Mouse (Mus musculus) left cerebral cortex, postnatal 10 days (tissue): ENCODE data around the gene Ifnl3. TPM values are rescaled to one million over a fixed set of nuclear protein-coding genes. Genes with fewer than 3 reads are reported as not detected.

Experiments used
- DNase-seq, 2 experiments: peaks; one replicate each; pipeline ENCODE4 v3.0.0; 2021 to 2022; ENCODE audit warnings: low spot score in 2 of 2, mixed read lengths in 1 of 2; ENCODE audit errors: extremely low spot score in 1 of 2
- intact Hi-C: fragments of 180-260 bp; cut with DNase I; formaldehyde crosslinking; loops from one replicate; pipeline ENCODE4 v1.15.1; 2025
- microRNA-seq: library from miRNA; unstranded; fragments of <30 nt; microRNA quantifications from one replicate; pipeline ENCODE4 v1.2.0, GENCODE M21; 2022
- total RNA-seq, 2 experiments: library from RNA; stranded (reverse); gene quantifications; 2 replicates each; pipeline ENCODE4 v1.2.3; 2021

The Ifnl3 gene
- total RNA-seq, 2 experiments from 2014 or later: not detected

DNA sequence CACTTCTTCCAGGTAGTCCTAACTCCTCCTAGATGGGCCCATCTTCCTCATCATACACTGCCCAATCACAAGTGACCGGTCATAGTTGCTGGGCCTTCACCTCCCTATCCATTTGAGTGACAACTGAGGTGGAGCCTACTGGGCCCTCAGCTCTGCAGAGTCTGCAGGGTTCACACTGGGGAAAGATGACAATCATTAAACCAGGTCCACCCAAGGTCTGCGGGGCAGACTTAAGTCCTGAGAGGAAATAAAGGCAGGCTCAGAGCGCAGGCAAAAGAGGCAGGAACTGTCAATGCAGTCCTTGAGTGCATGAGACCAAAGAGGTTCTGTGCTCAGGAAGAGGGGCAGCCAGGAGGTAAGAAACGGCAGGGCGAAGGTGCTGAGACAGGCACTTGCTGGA, 50.1 kb downstream of the Ifnl3 start:
- intact Hi-C loops: no loop called here
- no peak for DNase-seq

DNA sequence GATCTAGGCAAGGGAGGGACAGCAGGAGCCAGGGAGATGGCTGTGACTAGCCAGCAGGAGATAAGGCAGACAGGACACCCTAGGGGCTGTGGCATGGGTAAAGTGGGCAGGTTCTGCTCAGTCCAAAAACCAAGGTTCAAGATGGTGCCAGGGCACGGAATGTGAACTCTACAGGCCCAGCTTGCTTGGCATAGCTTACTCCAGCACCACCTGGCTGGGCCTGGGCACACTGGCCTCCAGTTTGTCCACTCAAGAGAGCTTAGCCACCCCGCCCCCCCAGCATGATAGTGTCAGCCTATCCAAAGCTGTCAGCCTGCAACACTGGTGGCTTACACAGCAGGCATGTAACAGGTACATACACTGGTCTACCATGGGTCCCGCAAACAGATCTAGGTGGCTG, 50.6 kb downstream of the Ifnl3 start:
- intact Hi-C loops: no loop called here
- DNase-seq: no peak

Small RNA genes lying within 50 kb of the gene (microRNA-seq; reads per million reads assigned to microRNA genes)
- 1.7 reads per million for gene Mir7049

Other genes starting within 250 kb of the Ifnl3 start
- 10 to 100 TPM; 41.8 to 44.2 TPM for gene Eid2b, start 245.1 kb upstream of the Ifnl3 start, total RNA-seq
- gene Selenov, start 231.7 kb upstream of the Ifnl3 start, total RNA-seq: 1 to 10 TPM; 2.9 to 4.5 TPM
- gene Dll3, start 220.6 kb upstream of the Ifnl3 start, total RNA-seq: 1 to 10 TPM; 1.8 to 3.1 TPM
- gene Timm50, start 210.8 kb upstream of the Ifnl3 start, total RNA-seq: 10 to 100 TPM; 44.7 to 49.0 TPM
- gene Supt5, start 184.1 kb upstream of the Ifnl3 start, total RNA-seq: 100 to 1,000 TPM; 113 to 114 TPM
- gene Rps16, start 172.2 kb upstream of the Ifnl3 start, total RNA-seq: 100 to 1,000 TPM; 642 to 668 TPM
- gene Plekhg2, start 150.2 kb upstream of the Ifnl3 start, total RNA-seq: 10 to 100 TPM; 10.0 to 12.3 TPM
- 1 to 10 TPM; 1.8 to 2.4 TPM for gene Zfp36, start 142.6 kb upstream of the Ifnl3 start, total RNA-seq
- 10 to 100 TPM; 18.5 to 19.3 TPM for gene Med29, start 130.1 kb upstream of the Ifnl3 start, total RNA-seq
- gene Paf1, start 129.9 kb upstream of the Ifnl3 start, total RNA-seq: 10 to 100 TPM; 65.3 to 66.1 TPM
- gene Gmfg, start 85.4 kb upstream of the Ifnl3 start, total RNA-seq: 1 to 10 TPM; 3.3 to 5.0 TPM
- 100 to 1,000 TPM; 106 to 112 TPM for gene Lrfn1, start 70.9 kb upstream of the Ifnl3 start, total RNA-seq
- not detected for gene Ifnl2, start 12.4 kb upstream of the Ifnl3 start, total RNA-seq
- not detected for gene Sycn, start 18.0 kb downstream of the Ifnl3 start, total RNA-seq
- under 1 TPM in 1 of 2 experiments, not detected in 1; 0.21 TPM for gene Nccrp1, start 24.4 kb downstream of the Ifnl3 start, total RNA-seq
- gene Samd4b, start 75.3 kb downstream of the Ifnl3 start, total RNA-seq: 10 to 100 TPM; 55.9 to 58.4 TPM
- gene Pak4, start 75.3 kb downstream of the Ifnl3 start, total RNA-seq: 1 to 10 TPM; 7.7 to 8.2 TPM
- gene Acp7, start 108.5 kb downstream of the Ifnl3 start, total RNA-seq: 1 to 10 TPM in 1 of 2 experiments, under 1 TPM in 1; 0.55 to 1.8 TPM
- gene Fbxo27, start 170.0 kb downstream of the Ifnl3 start, total RNA-seq: 10 to 100 TPM; 16.0 to 19.8 TPM
- 1 to 10 TPM; 1.5 to 2.5 TPM for gene Fbxo17, start 194.0 kb downstream of the Ifnl3 start, total RNA-seq
- 10 to 100 TPM; 53.9 to 54.7 TPM for gene Mrps12, start 219.0 kb downstream of the Ifnl3 start, total RNA-seq
- gene Sars2, start 219.2 kb downstream of the Ifnl3 start, total RNA-seq: 10 to 100 TPM; 15.6 to 16.0 TPM
- 1 to 10 TPM in 1 of 2 experiments, under 1 TPM in 1; 0.45 to 1.4 TPM for gene Ccer2, start 233.3 kb downstream of the Ifnl3 start, total RNA-seq
- 100 to 1,000 TPM; 131 to 154 TPM for gene Sirt2, start 243.9 kb downstream of the Ifnl3 start, total RNA-seq
- 10 to 100 TPM; 34.7 to 39.6 TPM for gene Nfkbib, start 244.7 kb downstream of the Ifnl3 start, total RNA-seq